Mouse (Mus musculus) testis, adult 2 months (tissue): ENCODE measurements at regions not wholly inside any gene's neighbourhood (a gene's known extent, or its start where the extent isn't known, plus 50 kb on each side); places are given as distances from the start of the nearest gene placed in this dataset.

Source experiments
- CTCF ChIP-seq: fragments of 200-500 bp; IDR thresholded peaks from 2 replicates; pipeline ENCODE4 v1.5.1; 2012; ENCODE audit warnings: low read depth, mild to moderate bottlenecking, inconsistent platforms, low read length, moderate library complexity; ENCODE audit not compliant: control insufficient read depth, insufficient read depth, insufficient replicate concordance
- POLR2A ChIP-seq: fragments of 200-500 bp; IDR thresholded peaks from 2 replicates; pipeline ENCODE4 v1.6.1; 2012; ENCODE audit warnings: low read depth, mild to moderate bottlenecking, inconsistent platforms, low read length, moderate library complexity; ENCODE audit not compliant: control insufficient read depth

GRCm38 (mm10) chr17:4250476-4250875 lies 554.4 kb upstream of the Nox3 start:
- TF ChIP-seq POLR2A = no peak
- TF ChIP-seq CTCF = no peak
